Mouse (Mus musculus): Measurements from ENCODE around the gene Olfr1438-ps1. TPM values are rescaled to one million over a fixed set of nuclear protein-coding genes. Genes with fewer than 3 reads are reported as not detected.

Olfr1438-ps1 gene
- polyA plus RNA-seq (2015; fragmentation: Nextera tagmentation; extraction: Ambion mirVana), result not detected in 2 replicates

DNA sequence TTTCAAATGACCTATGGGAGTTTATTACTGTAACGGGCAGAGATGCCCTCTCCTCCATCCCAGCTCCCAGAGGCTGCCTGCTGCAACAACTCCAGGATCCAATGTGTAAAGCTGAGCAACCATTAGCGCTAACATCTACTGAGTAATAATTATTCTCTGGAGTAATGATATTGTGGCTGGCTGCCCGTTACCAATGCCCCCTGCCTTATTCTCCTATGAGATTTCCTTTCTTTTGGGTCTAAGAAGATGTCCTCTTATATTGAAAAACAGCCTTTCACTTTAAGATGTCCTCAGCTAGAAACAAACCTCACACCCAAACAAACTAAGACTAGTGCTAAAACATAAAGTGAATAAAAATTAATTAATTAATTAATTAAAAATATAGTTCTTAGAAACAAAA, at the start of gene Olfr1438-ps1:
Olfr1438-ps1 (minus strand) TSS at position 101 of the 400 bp plus-strand sequence.

GRCm38 (mm10) chr19:12325001-12325400, 10.7 kb downstream of the Olfr1438-ps1 start, which contains the start of gene Olfr1437:
Gene Olfr1437 (minus strand): TSS chr19:12325101.

DNA sequence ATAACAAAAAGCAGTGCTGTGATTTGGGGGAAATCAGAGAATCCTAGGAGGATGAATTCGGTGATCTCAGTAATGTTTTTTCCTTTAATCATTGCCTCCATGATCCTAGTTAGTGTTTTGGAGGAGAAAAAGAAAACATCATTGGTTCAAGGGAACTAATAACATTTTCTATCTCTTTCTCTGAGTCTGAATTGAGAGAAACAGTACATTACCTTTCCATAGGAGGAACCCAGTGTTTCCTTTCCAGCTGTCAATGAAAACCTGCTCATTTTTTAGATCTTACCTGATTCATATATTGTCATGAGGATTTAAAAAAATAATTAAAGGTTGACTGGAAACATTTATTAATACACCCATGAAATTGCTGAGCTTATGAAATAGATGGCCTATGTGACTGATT, 36.7 kb downstream of the Olfr1438-ps1 start, which contains the start of gene Olfr1436:
Olfr1436 (minus strand) TSS at position 101 of the 400 bp plus-strand sequence.

GRCm38 (mm10) chr19:12279554-12279953, 56.2 kb downstream of the Olfr1438-ps1 start, which contains the start of gene Olfr1434:
Gene Olfr1434 (plus strand): TSS chr19:12279854.

Other genes starting within 250 kb of the Olfr1438-ps1 start
- not detected in 2 replicates for gene Olfr1426, start 243.9 kb downstream of the Olfr1438-ps1 start, polyA plus RNA-seq (2015; fragmentation: Nextera tagmentation; extraction: Ambion mirVana)
- not detected in 2 replicates for gene Olfr1427, start 232.6 kb downstream of the Olfr1438-ps1 start, polyA plus RNA-seq (2015; fragmentation: Nextera tagmentation; extraction: Ambion mirVana)
- not detected in 2 replicates for gene Olfr1428, start 220.0 kb downstream of the Olfr1438-ps1 start, polyA plus RNA-seq (2015; fragmentation: Nextera tagmentation; extraction: Ambion mirVana)
- not detected in 2 replicates for gene Olfr76, start 212.7 kb downstream of the Olfr1438-ps1 start, polyA plus RNA-seq (2015; fragmentation: Nextera tagmentation; extraction: Ambion mirVana)
- not detected in 2 replicates for gene Olfr1555-ps1, start 165.8 kb downstream of the Olfr1438-ps1 start, polyA plus RNA-seq (2015; fragmentation: Nextera tagmentation; extraction: Ambion mirVana)
- not detected in 2 replicates for gene Olfr1431, start 135.3 kb downstream of the Olfr1438-ps1 start, polyA plus RNA-seq (2015; fragmentation: Nextera tagmentation; extraction: Ambion mirVana)
- gene Olfr1432, start 103.3 kb downstream of the Olfr1438-ps1 start, polyA plus RNA-seq (2015; fragmentation: Nextera tagmentation; extraction: Ambion mirVana), result not detected in 2 replicates
- gene Olfr262, start 94.3 kb downstream of the Olfr1438-ps1 start, polyA plus RNA-seq (2015; fragmentation: Nextera tagmentation; extraction: Ambion mirVana), result not detected in 2 replicates
- not detected in 2 replicates for gene Olfr235, start 74.9 kb downstream of the Olfr1438-ps1 start, polyA plus RNA-seq (2015; fragmentation: Nextera tagmentation; extraction: Ambion mirVana)
- not detected in 2 replicates for gene Olfr1434, start 56.1 kb downstream of the Olfr1438-ps1 start, polyA plus RNA-seq (2015; fragmentation: Nextera tagmentation; extraction: Ambion mirVana)
- gene Olfr1436, start 36.8 kb downstream of the Olfr1438-ps1 start, polyA plus RNA-seq (2015; fragmentation: Nextera tagmentation; extraction: Ambion mirVana), result not detected in 2 replicates
- not detected in 2 replicates for gene Olfr1437, start 10.8 kb downstream of the Olfr1438-ps1 start, polyA plus RNA-seq (2015; fragmentation: Nextera tagmentation; extraction: Ambion mirVana)
- not detected in 2 replicates for gene Olfr1440, start 51.4 kb upstream of the Olfr1438-ps1 start, polyA plus RNA-seq (2015; fragmentation: Nextera tagmentation; extraction: Ambion mirVana)
- not detected in 2 replicates for gene Olfr1441, start 81.5 kb upstream of the Olfr1438-ps1 start, polyA plus RNA-seq (2015; fragmentation: Nextera tagmentation; extraction: Ambion mirVana)
- not detected in 2 replicates for gene Pfpl, start 92.0 kb upstream of the Olfr1438-ps1 start, polyA plus RNA-seq (2015; fragmentation: Nextera tagmentation; extraction: Ambion mirVana)
- 7.0 and 8.6 TPM in 2 replicates for gene Mpeg1, start 124.9 kb upstream of the Olfr1438-ps1 start, polyA plus RNA-seq (2015; fragmentation: Nextera tagmentation; extraction: Ambion mirVana)
- 2.1 and 2.4 TPM in 2 replicates for gene Dtx4, start 165.5 kb upstream of the Olfr1438-ps1 start, polyA plus RNA-seq (2015; fragmentation: Nextera tagmentation; extraction: Ambion mirVana)
- gene Fam111a, start 209.8 kb upstream of the Olfr1438-ps1 start, polyA plus RNA-seq (2015; fragmentation: Nextera tagmentation; extraction: Ambion mirVana), result 39.4 and 41.7 TPM in 2 replicates